Mouse (Mus musculus) neural tube, embryonic 13.5 days (tissue): ENCODE data around the gene Ifi208. TPM values are rescaled to one million over a fixed set of nuclear protein-coding genes. Genes with fewer than 3 reads are reported as not detected.

Experiments used
- ATAC-seq: fragments of 200-750 bp; cut with Nextera tagmentation; 2 replicates; pipeline ENCODE4 v1.8.0; 2017; ENCODE audit warnings: low read depth, mild to moderate bottlenecking, moderate TSS enrichment, moderate library complexity
- H3K27ac ChIP-seq: fragments of 300-500 bp; sonication (generic); replicated peaks from 2 replicates; pipeline ENCODE4 v1.5.1; 2015; ENCODE audit warnings: moderate library complexity, mild to moderate bottlenecking, inconsistent platforms
- H3K27me3 ChIP-seq: fragments of 300-500 bp; sonication (generic); 2 replicates; pipeline ENCODE4 v1.6.1; 2015; ENCODE audit warnings: mild to moderate bottlenecking, inconsistent platforms
- H3K36me3 ChIP-seq: fragments of 300-500 bp; sonication (generic); 2 replicates; pipeline ENCODE4 v1.6.1; 2015; ENCODE audit warnings: mild to moderate bottlenecking, inconsistent platforms
- H3K4me1 ChIP-seq: fragments of 300-500 bp; sonication (generic); replicated peaks from 2 replicates; pipeline ENCODE4 v1.6.1; 2015; ENCODE audit warnings: inconsistent platforms
- H3K4me2 ChIP-seq: fragments of 300-500 bp; sonication (generic); 2 replicates; pipeline ENCODE4 v1.6.1; 2015; ENCODE audit warnings: inconsistent platforms, mild to moderate bottlenecking, moderate library complexity
- H3K4me3 ChIP-seq: fragments of 300-500 bp; sonication (generic); 2 replicates; pipeline ENCODE4 v1.5.1; 2015; ENCODE audit warnings: mild to moderate bottlenecking, inconsistent platforms
- H3K9ac ChIP-seq: fragments of 300-500 bp; sonication (generic); 2 replicates; pipeline ENCODE4 v1.6.1; 2015; ENCODE audit warnings: moderate library complexity, mild to moderate bottlenecking, inconsistent platforms
- H3K9me3 ChIP-seq: fragments of 300-500 bp; sonication (generic); 2 replicates; pipeline ENCODE4 v1.6.1; 2016; ENCODE audit warnings: inconsistent platforms
- WGBS: fragments of 180-500 bp; shearing (Covaris S2); methylation state at CpG from one replicate; pipeline ENCODE4 v1.1.7; 2015; 5-methylcytosine and 5-hydroxymethylcytosine counted together
- microRNA-seq: library from miRNA; unstranded; fragments of <30 nt; microRNA quantifications from one replicate; pipeline ENCODE4, GENCODE M21; 2016
- polyA plus RNA-seq: library from polyadenylated mRNA; unstranded; fragments of >200 nt; fragmentation: Nextera tagmentation; extraction: Ambion mirVana; gene quantifications from 2 replicates; pipeline ENCODE4 v1.2.1, GENCODE M21; 2015

Ifi208 gene
- polyA plus RNA-seq, 1 experiment from 2014 or later: 0.10 TPM

GRCm38 (mm10) chr1:173741656-173742055 lies 68.2 kb downstream of the Ifi208 start, which contains the start of gene Ifi207:
Gene Ifi207 (minus strand): TSS chr1:173741747.
- Histone ChIP-seq H3K27ac (no peak within 1 kb of the TSS), H3K9me3 (no peaks in the 10 kb centered on the region), H3K4me3 (no peak within 1 kb of the TSS), H3K4me2 (no peak within 1 kb of the TSS), H3K9ac (no peak within 1 kb of the TSS), H3K27me3 (no peaks in the 10 kb centered on the region), H3K4me1 (no peaks in the 10 kb centered on the region), H3K36me3 (no peaks in the 10 kb centered on the region)
- no peak for ATAC-seq
- 81% methylated on average over 4 of the region's 4 CpGs for WGBS

GRCm38 (mm10) chr1:173742262-173742661 lies 68.8 kb downstream of the Ifi208 start:
- Histone ChIP-seq H3K36me3 (no peaks in the 10 kb centered on the region), H3K9ac (no peak overlapping the region), H3K4me2 (no peak overlapping the region), H3K9me3 (no peaks in the 10 kb centered on the region), H3K4me3 (no peak overlapping the region), H3K27ac (no peak overlapping the region), H3K4me1 (no peaks in the 10 kb centered on the region), H3K27me3 (no peaks in the 10 kb centered on the region)
- WGBS: 75% methylated on average over 1 of the region's 1 CpGs
- ATAC-seq: no peak

Small RNA genes within 50 kb of the gene (microRNA-seq; reads per million reads assigned to microRNA genes)
- gene Gm44339: not detected

Other genes starting within 250 kb of the Ifi208 start
- gene Ifi206, start 182.6 kb upstream of the Ifi208 start, polyA plus RNA-seq: not detected in 2 replicates
- gene Ifi214, start 137.7 kb upstream of the Ifi208 start, polyA plus RNA-seq: not detected in 2 replicates
- not detected in 2 replicates for gene Ifi213, start 74.4 kb upstream of the Ifi208 start, polyA plus RNA-seq
- gene Ifi209, start 42.8 kb upstream of the Ifi208 start, polyA plus RNA-seq: 0.11 TPM in 1 of 2 replicates, not detected in the other
- gene Ifi207, start 68.1 kb downstream of the Ifi208 start, polyA plus RNA-seq: 0.69 and 0.96 TPM in 2 replicates
- gene Ifi204, start 93.3 kb downstream of the Ifi208 start, polyA plus RNA-seq: 0.57 and 0.85 TPM in 2 replicates
- gene Ifi211, start 239.4 kb downstream of the Ifi208 start, polyA plus RNA-seq: 0.31 TPM in 1 of 2 replicates, not detected in the other